Mouse (Mus musculus) CD4-positive, CD25-positive, alpha-beta regulatory T cell, adult 4 months (primary cell): ENCODE data around the gene AC140267.1. TPM values are rescaled to one million over a fixed set of nuclear protein-coding genes. Genes with fewer than 3 reads are reported as not detected.

Experiments used
- ATAC-seq: one replicate; pipeline ENCODE4 v1.8.0; 2017
- polyA plus RNA-seq, 2 experiments: library from polyadenylated mRNA; unstranded; fragments of 100-300 nt; shearing (Covaris generic); gene quantifications; one replicate each; pipeline ENCODE4 v1.2.1; 2017

AC140267.1 gene
- polyA plus RNA-seq, 2 experiments from 2014 or later = 14.2 TPM; not detected in 1

GRCm38 (mm10) chr15:80232331-80232730, 3.3 kb upstream of the AC140267.1 start:
- ATAC-seq = no peak

- no peak for ATAC-seq
Observed at GRCm38 (mm10) chr15:80233053-80233452, 2.6 kb upstream of the AC140267.1 start.

- ATAC-seq = peak; percentile 98
Observed at GRCm38 (mm10) chr15:80233733-80234509, 1.7 kb upstream of the AC140267.1 start, which contains the start of gene Mief1. Gene Mief1 (plus strand): TSS chr15:80234018.

GRCm38 (mm10) chr15:80248135-80248534, 12.5 kb downstream of the AC140267.1 start:
- ATAC-seq = no peak

- ATAC-seq = no peak
Observed at GRCm38 (mm10) chr15:80248596-80248995, 13.0 kb downstream of the AC140267.1 start.

- ATAC-seq = no peak
Observed at GRCm38 (mm10) chr15:80249672-80250071, 14.0 kb downstream of the AC140267.1 start.

- no peak for ATAC-seq
Observed at GRCm38 (mm10) chr15:80250586-80250985, 15.0 kb downstream of the AC140267.1 start.

- ATAC-seq = no peak
Observed at GRCm38 (mm10) chr15:80253530-80253929, 17.9 kb downstream of the AC140267.1 start.

- ATAC-seq = no peak
Observed at GRCm38 (mm10) chr15:80254207-80254606, 18.6 kb downstream of the AC140267.1 start.

- peak; percentile 91 for ATAC-seq
Observed at GRCm38 (mm10) chr15:80254847-80255645, 19.4 kb downstream of the AC140267.1 start, which contains the start of gene Atf4. Gene Atf4 (plus strand): TSS chr15:80255184.

- no peak for ATAC-seq
Observed at GRCm38 (mm10) chr15:80255646-80256121, 20.0 kb downstream of the AC140267.1 start.

GRCm38 (mm10) chr15:80256242-80256641, 20.6 kb downstream of the AC140267.1 start:
- no peak for ATAC-seq

GRCm38 (mm10) chr15:80256656-80257601, 21.3 kb downstream of the AC140267.1 start:
- ATAC-seq = no peak

GRCm38 (mm10) chr15:80257602-80258239, 22.1 kb downstream of the AC140267.1 start:
- no peak for ATAC-seq

- no peak for ATAC-seq
Observed at GRCm38 (mm10) chr15:80258240-80259170, 22.9 kb downstream of the AC140267.1 start.

GRCm38 (mm10) chr15:80259406-80260045, 23.9 kb downstream of the AC140267.1 start:
- no peak for ATAC-seq

GRCm38 (mm10) chr15:80260677-80261076, 25.0 kb downstream of the AC140267.1 start:
- ATAC-seq = no peak

GRCm38 (mm10) chr15:80261100-80261499, 25.5 kb downstream of the AC140267.1 start:
- ATAC-seq = no peak

- ATAC-seq = peak; percentile 98
Observed at GRCm38 (mm10) chr15:80263610-80264575, 28.3 kb downstream of the AC140267.1 start, which contains the start of gene Rps19bp1. Gene Rps19bp1 (minus strand): TSS chr15:80264315.
